Mouse (Mus musculus) liver, embryonic 13.5 days (tissue): ENCODE measurements at regions not wholly inside any gene's neighbourhood (a gene's known extent, or its start where the extent isn't known, plus 50 kb on each side); places are given as distances from the start of the nearest gene placed in this dataset.

ENCODE experiments used
- ATAC-seq: fragments of 200-750 bp; cut with Nextera tagmentation; 2 replicates; pipeline ENCODE4 v1.8.0; 2017; ENCODE audit warnings: low read depth, mild to moderate bottlenecking, moderate number of reproducible peaks, moderate library complexity
- DNase-seq: peaks from one replicate; pipeline ENCODE4 v3.0.0; 2022
- H3K27ac ChIP-seq: fragments of 300-500 bp; sonication (generic); 2 replicates; pipeline ENCODE4 v1.5.1; 2015; ENCODE audit warnings: moderate library complexity, mild to moderate bottlenecking, inconsistent platforms
- H3K27me3 ChIP-seq: fragments of 300-500 bp; sonication (generic); 2 replicates; pipeline ENCODE4 v1.6.1; 2015; ENCODE audit warnings: mild to moderate bottlenecking, inconsistent platforms
- H3K36me3 ChIP-seq: fragments of 300-500 bp; sonication (generic); 2 replicates; pipeline ENCODE4 v1.6.1; 2015; ENCODE audit warnings: mild to moderate bottlenecking, inconsistent platforms
- H3K4me1 ChIP-seq: fragments of 300-500 bp; sonication (generic); replicated peaks from 2 replicates; pipeline ENCODE4 v1.6.1; 2015; ENCODE audit warnings: inconsistent platforms
- H3K4me2 ChIP-seq: fragments of 300-500 bp; sonication (generic); 2 replicates; pipeline ENCODE4 v1.6.1; 2015; ENCODE audit warnings: inconsistent platforms, mild to moderate bottlenecking, moderate library complexity
- H3K4me3 ChIP-seq: fragments of 300-500 bp; sonication (generic); replicated peaks from 2 replicates; pipeline ENCODE4 v1.5.1; 2015; ENCODE audit warnings: mild to moderate bottlenecking, inconsistent platforms
- H3K9ac ChIP-seq: fragments of 300-500 bp; sonication (generic); 2 replicates; pipeline ENCODE4 v1.6.1; 2015; ENCODE audit warnings: mild to moderate bottlenecking, inconsistent platforms
- H3K9me3 ChIP-seq: fragments of 300-500 bp; sonication (generic); replicated peaks from 2 replicates; pipeline ENCODE4 v1.6.1; 2016; ENCODE audit warnings: inconsistent platforms
- WGBS: fragments of 180-500 bp; shearing (Covaris S2); methylation state at CpG from one replicate; pipeline ENCODE4 v1.1.7; 2015; ENCODE audit not compliant: insufficient replicate concordance; 5-methylcytosine and 5-hydroxymethylcytosine counted together

- ATAC-seq (no peak), DNase-seq (no peak)
- no peak overlapping the region for H3K4me3 ChIP-seq
- H3K4me2 ChIP-seq, result no peak overlapping the region
- no peak overlapping the region for H3K27ac ChIP-seq
- H3K9ac ChIP-seq, result no peak overlapping the region
- WGBS, result 70% methylated on average over 7 of the region's 7 CpGs
- H3K27me3 ChIP-seq, result no peaks in the 10 kb centered on the region
- no peaks in the 10 kb centered on the region for H3K36me3 ChIP-seq
- peaks cover 10% of the 10 kb centered on the region for H3K4me1 ChIP-seq
- H3K9me3 ChIP-seq, result no peaks in the 10 kb centered on the region
Measured at GRCm38 (mm10) chr2:101371834-101372493, 252.6 kb upstream of the Rag2 start.

GRCm38 (mm10) chr2:101380595-101380994 is 243.9 kb upstream of the Rag2 start:
- Histone ChIP-seq H3K27ac (no peak overlapping the region), H3K4me3 (no peak overlapping the region), H3K36me3 (no peaks in the 10 kb centered on the region), H3K9me3 (no peaks in the 10 kb centered on the region), H3K4me2 (no peak overlapping the region), H3K9ac (no peak overlapping the region), H3K27me3 (no peaks in the 10 kb centered on the region), H3K4me1 (no peaks in the 10 kb centered on the region)
- no peak for DNase-seq
- 42% methylated on average over 6 of the region's 6 CpGs for WGBS
- ATAC-seq, result no peak

GRCm38 (mm10) chr2:101415002-101415401 is 209.5 kb upstream of the Rag2 start:
- Histone ChIP-seq H3K27me3 (no peaks in the 10 kb centered on the region), H3K4me3 (no peak overlapping the region), H3K9ac (no peak overlapping the region), H3K27ac (no peak overlapping the region), H3K4me1 (no peaks in the 10 kb centered on the region), H3K9me3 (no peaks in the 10 kb centered on the region), H3K36me3 (no peaks in the 10 kb centered on the region), H3K4me2 (no peak overlapping the region)
- 65% methylated on average over 1 of the region's 1 CpGs for WGBS
- DNase-seq (no peak), ATAC-seq (no peak)

- Histone ChIP-seq H3K4me3 (no peak overlapping the region), H3K9ac (no peak overlapping the region), H3K4me2 (no peak overlapping the region), H3K27me3 (no peaks in the 10 kb centered on the region), H3K27ac (no peak overlapping the region), H3K36me3 (no peaks in the 10 kb centered on the region), H3K4me1 (no peaks in the 10 kb centered on the region), H3K9me3 (no peaks in the 10 kb centered on the region)
- no peak for ATAC-seq
- 60% methylated on average over 3 of the region's 3 CpGs for WGBS
- no peak for DNase-seq
Measured at GRCm38 (mm10) chr2:101416702-101417101, 207.8 kb upstream of the Rag2 start.

GRCm38 (mm10) chr2:101433141-101433895 is 191.2 kb upstream of the Rag2 start:
- ATAC-seq (no peak), DNase-seq (no peak)
- H3K9ac ChIP-seq, result no peak overlapping the region
- H3K36me3 ChIP-seq, result no peaks in the 10 kb centered on the region
- H3K4me2 ChIP-seq, result no peak overlapping the region
- H3K9me3 ChIP-seq, result no peaks in the 10 kb centered on the region
- no peak overlapping the region for H3K27ac ChIP-seq
- H3K27me3 ChIP-seq, result no peaks in the 10 kb centered on the region
- H3K4me1 ChIP-seq, result no peaks in the 10 kb centered on the region
- 58% methylated on average over 8 of the region's 8 CpGs for WGBS
- no peak overlapping the region for H3K4me3 ChIP-seq

GRCm38 (mm10) chr2:101440231-101440630 is 184.3 kb upstream of the Rag2 start:
- Histone ChIP-seq H3K4me2 (no peak overlapping the region), H3K4me1 (no peaks in the 10 kb centered on the region), H3K27ac (no peak overlapping the region), H3K9me3 (no peaks in the 10 kb centered on the region), H3K9ac (no peak overlapping the region), H3K4me3 (no peak overlapping the region), H3K27me3 (no peaks in the 10 kb centered on the region), H3K36me3 (no peaks in the 10 kb centered on the region)
- ATAC-seq (no peak), DNase-seq (no peak)
- WGBS, result 53% methylated on average over 5 of the region's 5 CpGs

- 75% methylated on average over 5 of the region's 5 CpGs for WGBS
- no peaks in the 10 kb centered on the region for H3K4me1 ChIP-seq
- H3K27me3 ChIP-seq, result no peaks in the 10 kb centered on the region
- H3K36me3 ChIP-seq, result no peaks in the 10 kb centered on the region
- no peak overlapping the region for H3K4me3 ChIP-seq
- no peak overlapping the region for H3K27ac ChIP-seq
- H3K9me3 ChIP-seq, result no peaks in the 10 kb centered on the region
- ATAC-seq (no peak), DNase-seq (no peak)
- no peak overlapping the region for H3K4me2 ChIP-seq
- no peak overlapping the region for H3K9ac ChIP-seq
Measured at GRCm38 (mm10) chr2:101441081-101441630, 183.4 kb upstream of the Rag2 start.

GRCm38 (mm10) chr2:101455591-101455990 is 168.9 kb upstream of the Rag2 start:
- Histone ChIP-seq H3K36me3 (no peaks in the 10 kb centered on the region), H3K9me3 (no peaks in the 10 kb centered on the region), H3K4me3 (no peak overlapping the region), H3K9ac (no peak overlapping the region), H3K27me3 (no peaks in the 10 kb centered on the region), H3K4me1 (no peaks in the 10 kb centered on the region), H3K27ac (no peak overlapping the region), H3K4me2 (no peak overlapping the region)
- 67% methylated on average over 5 of the region's 5 CpGs for WGBS
- DNase-seq (no peak), ATAC-seq (no peak)

- Histone ChIP-seq H3K27ac (no peak overlapping the region), H3K4me3 (no peak overlapping the region), H3K27me3 (no peaks in the 10 kb centered on the region), H3K4me2 (no peak overlapping the region), H3K9ac (no peak overlapping the region), H3K4me1 (no peaks in the 10 kb centered on the region), H3K36me3 (no peaks in the 10 kb centered on the region), H3K9me3 (no peaks in the 10 kb centered on the region)
- WGBS, result 58% methylated on average over 1 of the region's 1 CpGs
- ATAC-seq (no peak), DNase-seq (no peak)
Measured at GRCm38 (mm10) chr2:101458959-101459358, 165.6 kb upstream of the Rag2 start.

- Histone ChIP-seq H3K9me3 (no peaks in the 10 kb centered on the region), H3K9ac (no peak overlapping the region), H3K4me3 (no peak overlapping the region), H3K36me3 (no peaks in the 10 kb centered on the region), H3K4me1 (no peaks in the 10 kb centered on the region), H3K4me2 (no peak overlapping the region), H3K27ac (no peak overlapping the region), H3K27me3 (no peaks in the 10 kb centered on the region)
- ATAC-seq (no peak), DNase-seq (no peak)
- 85% methylated on average over 1 of the region's 1 CpGs for WGBS
Measured at GRCm38 (mm10) chr2:101462450-101462849, 162.1 kb upstream of the Rag2 start.

- Histone ChIP-seq H3K4me3 (no peak overlapping the region), H3K27ac (no peak overlapping the region), H3K4me1 (no peaks in the 10 kb centered on the region), H3K4me2 (no peak overlapping the region), H3K27me3 (no peaks in the 10 kb centered on the region), H3K9ac (no peak overlapping the region), H3K36me3 (no peaks in the 10 kb centered on the region), H3K9me3 (no peaks in the 10 kb centered on the region)
- ATAC-seq, result no peak
- no peak for DNase-seq
- 53% methylated on average over 9 of the region's 9 CpGs for WGBS
Measured at GRCm38 (mm10) chr2:101464291-101465140, 160.0 kb upstream of the Rag2 start.
